Mouse (Mus musculus) adrenal gland, adult 2 months (tissue): ENCODE measurements around the gene Hrct1. TPM values are rescaled to one million over a fixed set of nuclear protein-coding genes. Genes with fewer than 3 reads are reported as not detected.
A peak's percentile ranks its signal among the peaks of the same experiment; 100 is the strongest.

Source experiments
- DNase-seq: peaks from one replicate; pipeline ENCODE4 v3.0.0; 2021
- long read RNA-seq: library from polyadenylated mRNA; stranded (forward); transcript quantifications from one replicate; pipeline ENCODE4 v2.0.0, GENCODE M21; 2021
- polyA plus RNA-seq: library from polyadenylated mRNA; depleted of rRNA; stranded (reverse); fragments of >200 nt; gene quantifications from 2 replicates; pipeline ENCODE4 v1.2.3, GENCODE M21; 2012; rRNA removed
- total RNA-seq, 2 experiments: library from RNA; stranded (reverse); gene quantifications; 2 replicates each; pipeline ENCODE4 v1.2.3; 2021

Gene Hrct1
- 1 to 10 TPM; 2.2 to 3.9 TPM for total RNA-seq
- 8.1 and 14.2 TPM in 2 replicates for polyA plus RNA-seq
- long read RNA-seq, transcript Hrct1-201 (1 exons, 1,452 nt), result major isoform, 6 of 6 reads
- long read RNA-seq, partial matches to known transcripts, result 0 of 6 reads
- long read RNA-seq, other reads (novel, unspliced or antisense), result 0 of 6 reads

DNA sequence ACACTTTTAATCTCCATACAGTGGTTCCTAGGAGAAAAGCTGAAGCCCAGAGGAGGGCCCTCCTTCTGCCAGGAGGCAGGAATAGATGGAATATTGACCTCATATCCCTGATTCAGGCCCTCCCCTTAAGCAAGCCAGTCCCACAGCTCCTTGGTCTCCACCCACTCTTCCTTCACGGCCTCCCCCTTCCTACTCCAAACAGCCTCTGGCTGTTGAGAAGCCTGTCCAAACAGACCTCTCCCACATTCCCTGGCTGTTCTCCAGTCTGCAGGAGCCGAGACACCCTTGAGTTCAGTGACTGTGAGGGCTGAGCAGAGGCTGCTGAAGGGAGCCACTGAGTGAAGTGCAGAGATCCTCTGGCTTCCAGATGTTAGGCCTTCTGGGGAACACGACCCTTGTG is at the start of gene Hrct1:
Gene Hrct1, plus strand, starts transcription at position 194 of the 400 bp plus-strand sequence.
- DNase-seq, result peak; percentile 76

- DNase-seq, result no peak
Measured at GRCm38 (mm10) chr4:43678541-43678940, 48.4 kb upstream of the Hrct1 start.

DNA sequence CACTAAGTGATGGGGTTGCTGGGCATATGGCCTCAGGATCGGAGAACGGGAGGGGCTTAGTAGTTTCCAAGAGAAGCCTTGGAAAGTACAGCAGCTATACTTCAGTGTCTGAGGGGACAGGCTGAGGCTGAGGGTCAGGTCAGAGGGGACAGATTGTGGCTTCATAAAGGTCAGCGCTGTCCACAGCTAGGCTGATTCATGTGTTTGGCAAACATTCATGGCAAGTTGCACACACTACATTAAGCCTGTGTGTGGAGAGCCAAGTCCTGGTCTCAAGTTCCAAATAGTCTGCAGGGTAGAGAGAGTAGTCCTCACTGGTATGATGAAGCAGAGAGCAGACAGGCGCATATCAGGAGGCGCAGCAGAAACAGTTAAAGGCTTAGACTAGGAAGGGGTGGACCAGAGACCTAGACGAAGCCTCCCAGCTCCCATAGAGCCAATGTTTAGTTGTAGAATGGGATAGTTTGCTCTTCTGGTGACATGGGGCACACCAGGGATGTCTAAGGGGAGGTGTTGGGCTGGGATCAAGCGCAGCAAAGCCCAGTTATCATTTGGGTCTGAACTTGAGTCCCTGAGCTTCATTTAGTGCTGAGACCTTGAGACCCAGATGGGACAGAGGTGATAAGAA is 47.5 kb upstream of the Hrct1 start:
- peak; percentile 84 for DNase-seq

DNA sequence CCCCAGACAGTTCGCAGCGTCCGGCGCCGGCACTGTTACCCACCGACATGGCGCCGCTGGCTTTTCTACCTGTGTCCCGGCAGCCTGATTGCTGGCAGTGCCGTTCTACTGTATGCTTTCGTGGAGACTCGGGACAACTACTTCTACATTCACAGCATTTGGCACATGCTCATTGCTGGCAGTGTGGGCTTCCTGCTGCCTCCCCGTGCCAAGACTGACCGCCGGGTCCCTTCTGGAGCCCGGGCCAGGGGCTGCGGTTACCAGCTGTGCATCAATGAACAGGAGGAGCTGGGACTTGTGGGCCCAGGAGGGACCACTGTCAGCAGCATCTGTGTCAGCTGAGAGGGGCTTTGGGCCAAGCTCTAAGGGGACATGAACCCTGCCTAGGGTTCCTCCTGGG is 37.0 kb upstream of the Hrct1 start:
- no peak for DNase-seq

DNA sequence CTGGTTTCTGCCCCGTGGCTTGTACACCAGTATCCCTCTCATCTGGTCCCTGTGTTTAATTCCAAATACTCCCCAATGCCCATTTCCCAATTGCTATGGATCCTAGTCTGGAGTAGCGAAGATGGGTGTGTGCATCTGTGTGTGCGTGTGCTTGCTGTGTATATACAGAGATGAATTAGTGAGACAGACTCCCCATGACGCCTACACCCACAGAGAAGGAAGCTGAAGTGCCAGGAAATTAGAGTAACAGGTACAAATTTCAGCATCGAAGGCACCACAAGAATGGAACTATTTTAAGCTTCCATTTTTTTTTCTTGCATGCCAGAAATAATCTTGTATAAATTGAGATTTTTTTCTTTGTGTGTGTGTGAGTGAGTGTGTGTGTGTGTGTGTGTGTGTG is 36.0 kb upstream of the Hrct1 start:
- no peak for DNase-seq

DNA sequence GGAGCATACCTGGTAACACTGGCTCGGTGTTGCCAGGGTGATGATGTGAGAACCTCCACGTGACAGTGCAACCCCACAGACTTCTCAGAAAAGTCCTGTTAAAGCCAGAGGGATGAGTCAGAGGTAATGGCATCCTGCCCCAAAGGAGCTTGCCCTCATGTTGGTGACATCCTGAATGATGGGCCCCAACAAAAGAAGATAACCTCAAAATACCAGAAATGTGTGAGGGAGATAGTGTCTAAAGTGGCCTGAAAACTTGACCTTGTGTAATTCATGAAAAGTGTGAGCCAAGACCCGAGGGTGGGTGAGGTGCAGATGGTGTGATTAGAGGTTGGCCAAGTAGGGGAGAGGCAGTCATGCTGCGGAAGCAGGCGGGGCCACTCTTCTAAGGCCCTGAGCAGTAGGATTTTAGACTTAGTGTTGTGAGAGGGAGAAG is 33.2 kb upstream of the Hrct1 start:
- peak; percentile 84 for DNase-seq

DNA sequence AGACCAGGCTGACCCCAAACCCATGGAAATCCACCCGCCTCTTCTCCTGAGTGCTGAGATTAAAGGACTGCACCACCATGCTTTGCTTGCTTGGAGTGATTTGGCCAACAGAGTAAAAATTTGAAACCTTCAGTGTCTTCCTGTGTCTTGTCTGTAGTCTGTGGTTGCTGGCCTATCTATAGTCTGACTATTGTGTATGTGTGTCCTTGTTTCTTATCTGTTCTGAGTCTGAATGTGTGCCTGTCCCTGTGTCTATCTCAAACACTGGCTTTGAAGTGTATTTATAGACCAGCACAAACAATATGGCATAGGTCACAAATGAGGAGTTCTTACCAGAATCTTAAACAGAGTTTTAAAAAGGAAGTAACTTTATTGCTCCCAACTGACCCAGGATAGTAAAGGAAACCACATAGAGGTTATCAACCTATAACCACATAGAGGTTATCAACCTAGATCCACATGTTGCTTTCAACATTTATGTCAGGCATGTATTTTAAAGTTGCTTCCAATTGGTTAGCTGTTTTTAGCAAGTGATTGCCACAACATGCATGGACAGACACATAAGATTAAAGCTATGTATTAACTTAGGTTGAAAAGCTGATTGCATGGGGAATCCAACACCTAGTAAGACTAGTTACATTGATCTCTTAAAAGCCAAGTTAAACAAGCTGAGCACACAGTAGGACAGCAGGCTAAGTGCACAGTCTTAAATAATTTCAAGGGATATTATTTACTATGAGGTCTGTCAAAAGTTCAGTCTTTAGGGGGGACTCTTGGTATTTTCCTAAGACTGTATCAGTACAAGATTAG is 32.3 kb upstream of the Hrct1 start:
- no peak for DNase-seq

- DNase-seq, result peak; percentile 36
Measured at GRCm38 (mm10) chr4:43695249-43695671, 31.7 kb upstream of the Hrct1 start.

- DNase-seq, result no peak
Measured at GRCm38 (mm10) chr4:43696561-43696960, 30.4 kb upstream of the Hrct1 start.

- no peak for DNase-seq
Measured at GRCm38 (mm10) chr4:43700707-43701106, 26.3 kb upstream of the Hrct1 start, which contains the start of gene Olfr70. TSS of gene Olfr70 (minus strand) at chr4:43700807.

DNA sequence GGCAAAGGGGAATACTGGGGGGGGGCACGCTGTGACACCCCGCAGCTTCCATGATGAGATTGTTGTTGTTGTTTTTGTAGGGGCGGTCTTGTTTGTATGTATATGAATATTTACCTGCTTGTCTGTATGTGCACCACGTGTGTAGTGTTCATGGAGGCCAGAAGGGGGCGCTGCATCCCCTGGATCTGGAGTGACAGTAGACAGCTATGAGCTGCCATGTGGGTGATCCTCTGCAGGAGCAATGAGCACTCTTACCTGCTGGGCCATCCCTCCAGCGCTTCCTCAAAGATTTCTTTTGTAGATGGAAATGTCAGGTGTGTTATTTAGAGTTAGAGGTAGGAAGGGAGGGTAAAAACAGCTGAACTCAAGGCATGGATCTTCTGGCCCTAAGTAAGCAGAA is 23.5 kb upstream of the Hrct1 start:
- DNase-seq, result no peak

- DNase-seq, result peak; percentile 42
Measured at GRCm38 (mm10) chr4:43703851-43704250, 23.1 kb upstream of the Hrct1 start.

- no peak for DNase-seq
Measured at GRCm38 (mm10) chr4:43705991-43706390, 21.0 kb upstream of the Hrct1 start.

DNA sequence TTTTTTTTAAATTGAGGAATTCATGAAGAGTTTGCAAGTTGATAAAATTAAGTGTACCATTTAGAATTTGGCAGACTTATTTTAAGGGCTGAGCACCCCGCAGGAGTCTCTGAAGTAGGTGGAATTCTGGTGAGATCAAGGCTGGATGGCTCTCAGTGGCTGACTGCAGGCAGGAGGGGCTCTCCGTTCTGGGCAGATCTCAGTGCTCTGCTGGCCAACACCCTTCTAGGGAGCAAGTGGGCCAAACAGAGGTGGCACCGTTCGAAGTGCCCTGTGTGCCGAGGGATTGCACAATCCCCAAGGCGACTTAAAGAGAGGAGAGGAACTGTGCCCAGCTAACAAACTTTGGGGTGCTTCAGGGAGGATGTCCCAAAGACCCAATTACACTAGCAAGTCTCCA is 17.1 kb upstream of the Hrct1 start, which contains the start of gene Olfr71:
Gene Olfr71, minus strand, starts transcription at position 387 of the 400 bp plus-strand sequence.
- peak; percentile 36 for DNase-seq

GRCm38 (mm10) chr4:43711821-43712220 is 15.2 kb upstream of the Hrct1 start:
- DNase-seq, result peak; percentile 79

- DNase-seq, result no peak
Measured at GRCm38 (mm10) chr4:43713652-43714219, 13.3 kb upstream of the Hrct1 start.

DNA sequence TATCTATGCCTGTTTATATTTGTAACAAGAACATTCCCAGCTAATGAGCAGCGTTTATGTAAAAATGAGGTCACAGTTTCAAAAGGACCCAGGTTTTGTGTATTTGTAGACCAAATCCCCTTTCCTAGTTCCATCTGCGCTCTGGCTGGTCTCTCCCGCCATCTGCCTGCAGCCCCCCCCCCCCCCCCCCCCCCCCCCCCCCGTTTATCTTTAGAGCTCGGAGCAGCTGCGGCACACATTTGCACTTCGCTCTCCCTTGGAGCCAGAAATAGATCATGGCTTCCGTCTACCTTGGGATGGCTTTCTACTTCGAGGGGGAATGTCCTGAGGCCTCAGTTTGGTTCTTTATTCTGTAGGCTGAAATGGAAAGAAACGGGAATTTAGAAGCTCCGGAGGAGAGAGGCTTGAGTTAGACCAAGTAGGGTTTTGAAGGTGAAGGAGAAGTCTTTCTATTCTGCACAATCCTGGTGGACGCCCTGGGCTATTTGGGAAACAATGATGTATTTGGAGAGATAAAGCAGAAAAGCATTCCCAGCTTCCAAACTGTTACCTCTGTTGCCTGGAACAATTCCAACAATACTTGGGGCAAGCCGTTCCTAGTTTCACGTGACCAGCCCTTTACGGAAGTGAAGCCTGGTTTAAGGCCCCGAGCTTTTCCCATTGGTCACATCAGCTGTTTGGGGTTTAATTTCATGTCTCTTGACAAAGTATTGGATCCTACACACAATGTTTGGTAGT is 6.3 kb upstream of the Hrct1 start:
- no peak for DNase-seq

- DNase-seq, result no peak
Measured at GRCm38 (mm10) chr4:43722191-43722590, 4.8 kb upstream of the Hrct1 start.

DNA sequence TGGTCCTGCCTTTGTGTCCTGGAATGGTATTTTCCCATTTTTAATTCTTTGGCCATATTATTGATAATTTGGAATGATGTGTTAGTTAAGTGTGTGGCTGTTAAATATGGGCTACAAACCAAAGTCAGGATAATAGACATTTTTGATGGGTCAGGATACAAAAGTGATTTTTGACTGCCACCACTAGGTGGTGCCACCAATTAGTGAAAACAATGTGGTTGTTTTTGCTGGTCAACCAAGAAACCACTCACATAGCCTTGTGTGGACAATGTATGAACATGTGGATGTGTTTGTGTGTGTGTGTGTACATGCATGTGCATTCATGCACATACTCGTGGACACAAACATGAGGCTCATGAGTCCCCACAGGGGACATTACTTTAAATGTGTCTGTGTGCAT is 2.2 kb upstream of the Hrct1 start:
- no peak for DNase-seq

GRCm38 (mm10) chr4:43726228-43726993 is 577 bp upstream of the Hrct1 start:
- DNase-seq, result no peak
